Mouse (Mus musculus) neural tube, embryonic 11.5 days (tissue): Measurements from ENCODE around the gene Lpin1. TPM values are rescaled to one million over a fixed set of nuclear protein-coding genes. Genes with fewer than 3 reads are reported as not detected.

Source experiments
- ATAC-seq: fragments of 200-750 bp; cut with Nextera tagmentation; 2 replicates; pipeline ENCODE4 v1.8.0; 2017; ENCODE audit warnings: moderate number of reproducible peaks, mild to moderate bottlenecking, moderate TSS enrichment, moderate library complexity; ENCODE audit not compliant: insufficient read depth, low FRiP score, low TSS enrichment
- DNase-seq: peaks from one replicate; pipeline ENCODE4 v3.0.0-alpha.2; 2015; ENCODE audit warnings: low spot score
- H3K27ac ChIP-seq: fragments of 300-500 bp; sonication (generic); 2 replicates; pipeline ENCODE4 v1.5.1; 2014; ENCODE audit warnings: low read depth, mild to moderate bottlenecking, low read length
- H3K27me3 ChIP-seq: fragments of 300-500 bp; sonication (generic); 2 replicates; pipeline ENCODE4 v1.6.1; 2014; ENCODE audit warnings: mild to moderate bottlenecking, low read length, mixed read lengths; ENCODE audit not compliant: control insufficient read depth, insufficient read depth
- H3K36me3 ChIP-seq: fragments of 300-500 bp; sonication (generic); 2 replicates; pipeline ENCODE4 v1.6.1; 2014; ENCODE audit warnings: mild to moderate bottlenecking, low read length, moderate library complexity, mixed read lengths; ENCODE audit not compliant: control insufficient read depth, insufficient read depth
- H3K4me1 ChIP-seq: fragments of 300-500 bp; sonication (generic); 2 replicates; pipeline ENCODE4 v1.6.1; 2014; ENCODE audit warnings: low read length, mixed read lengths; ENCODE audit not compliant: control insufficient read depth, insufficient read depth
- H3K4me2 ChIP-seq: fragments of 300-500 bp; sonication (generic); 2 replicates; pipeline ENCODE4 v1.6.1; 2014; ENCODE audit warnings: low read depth, mild to moderate bottlenecking, moderate library complexity
- H3K4me3 ChIP-seq: fragments of 300-500 bp; sonication (generic); 2 replicates; pipeline ENCODE4 v1.5.1; 2014; ENCODE audit warnings: low read depth, low read length
- H3K9ac ChIP-seq: fragments of 300-500 bp; sonication (generic); 2 replicates; pipeline ENCODE4 v1.6.1; 2014; ENCODE audit warnings: mild to moderate bottlenecking, low read length
- H3K9me3 ChIP-seq: fragments of 300-500 bp; sonication (generic); 2 replicates; pipeline ENCODE4 v1.6.1; 2016; ENCODE audit warnings: low read length; ENCODE audit not compliant: control insufficient read depth
- WGBS: fragments of 180-500 bp; shearing (Covaris S2); extraction: QIAGEN DNeasy Blood & Tissue Kit; methylation state at CpG from one replicate; pipeline ENCODE4 v1.1.7; 2014; 5-methylcytosine and 5-hydroxymethylcytosine counted together
- polyA plus RNA-seq: library from polyadenylated mRNA; unstranded; fragments of >200 nt; fragmentation: Nextera tagmentation; extraction: Ambion mirVana; gene quantifications from 2 replicates; pipeline ENCODE4 v1.2.1, GENCODE M21; 2014

Gene Lpin1
- polyA plus RNA-seq, 1 experiment from 2014 or later = 12.0 TPM

- WGBS = 33% methylated on average over 7 of the region's 7 CpGs
- no peak for DNase-seq
- peak overlapping the region; percentile 75 for H3K4me3 ChIP-seq
- H3K4me1 ChIP-seq = peaks cover 14% of the 10 kb centered on the region; the same call in 1 of the 2 replicates
- no peaks in the 10 kb centered on the region for H3K9me3 ChIP-seq
- H3K36me3 ChIP-seq = no peaks in the 10 kb centered on the region
- H3K9ac ChIP-seq = peak overlapping the region; percentile 79
- peak overlapping the region; percentile 82 for H3K4me2 ChIP-seq
- no peak overlapping the region for H3K27ac ChIP-seq
- H3K27me3 ChIP-seq = no peaks in the 10 kb centered on the region
- ATAC-seq = no peak
Observed at GRCm38 (mm10) chr12:16588396-16589042, 22.2 kb downstream of the Lpin1 start.

- Histone ChIP-seq H3K9me3 (no peaks in the 10 kb centered on the region), H3K36me3 (no peaks in the 10 kb centered on the region), H3K27me3 (no peaks in the 10 kb centered on the region), H3K27ac (no peak overlapping the region), H3K9ac (no peak overlapping the region), H3K4me3 (no peak overlapping the region), H3K4me1 (peaks cover 14% of the 10 kb centered on the region; the same call in 1 of the 2 replicates), H3K4me2 (peak overlapping the region; percentile 82)
- ATAC-seq (no peak), DNase-seq (no peak)
- WGBS = 84% methylated on average over 5 of the region's 5 CpGs
Observed at GRCm38 (mm10) chr12:16587767-16588166, 23.0 kb downstream of the Lpin1 start.

- DNase-seq = no peak
- H3K4me1 ChIP-seq = peaks cover 12% of the 10 kb centered on the region; the same call in 1 of the 2 replicates
- no peaks in the 10 kb centered on the region for H3K9me3 ChIP-seq
- H3K27me3 ChIP-seq = no peaks in the 10 kb centered on the region
- 64% methylated on average over 2 of the region's 2 CpGs for WGBS
- no peak overlapping the region for H3K27ac ChIP-seq
- ATAC-seq = no peak
- H3K9ac ChIP-seq = no peak overlapping the region
- H3K4me3 ChIP-seq = no peak overlapping the region
- H3K4me2 ChIP-seq = no peak overlapping the region
- H3K36me3 ChIP-seq = no peaks in the 10 kb centered on the region
Observed at GRCm38 (mm10) chr12:16587111-16587510, 23.7 kb downstream of the Lpin1 start.

- WGBS = 74% methylated on average over 3 of the region's 3 CpGs
- 0 out of 2 replicates have a peak, but pooled peaks cover 2% of the 10 kb centered on the region for H3K4me1 ChIP-seq
- ATAC-seq (no peak), DNase-seq (no peak)
- H3K9me3 ChIP-seq = no peaks in the 10 kb centered on the region
- H3K36me3 ChIP-seq = no peaks in the 10 kb centered on the region
- no peak overlapping the region for H3K4me2 ChIP-seq
- H3K27ac ChIP-seq = no peak overlapping the region
- H3K4me3 ChIP-seq = no peak overlapping the region
- no peaks in the 10 kb centered on the region for H3K27me3 ChIP-seq
- H3K9ac ChIP-seq = no peak overlapping the region
Observed at GRCm38 (mm10) chr12:16584964-16585363, 25.8 kb downstream of the Lpin1 start.

GRCm38 (mm10) chr12:16584035-16584682 lies 26.6 kb downstream of the Lpin1 start:
- WGBS = 64% methylated on average over 14 of the region's 14 CpGs
- 0 out of 2 replicates have a peak, but pooled peaks cover 2% of the 10 kb centered on the region for H3K4me1 ChIP-seq
- H3K9ac ChIP-seq = no peak overlapping the region
- no peak overlapping the region for H3K27ac ChIP-seq
- no peak overlapping the region for H3K4me2 ChIP-seq
- H3K36me3 ChIP-seq = peaks cover 2% of the 10 kb centered on the region; the same call in 1 of the 2 replicates
- no peak for DNase-seq
- no peaks in the 10 kb centered on the region for H3K27me3 ChIP-seq
- ATAC-seq = no peak
- no peak overlapping the region for H3K4me3 ChIP-seq
- H3K9me3 ChIP-seq = no peaks in the 10 kb centered on the region

- H3K27me3 ChIP-seq = no peaks in the 10 kb centered on the region
- H3K4me3 ChIP-seq = no peak overlapping the region
- H3K9ac ChIP-seq = no peak overlapping the region
- H3K4me1 ChIP-seq = no peaks in the 10 kb centered on the region
- H3K9me3 ChIP-seq = no peaks in the 10 kb centered on the region
- H3K4me2 ChIP-seq = no peak overlapping the region
- H3K27ac ChIP-seq = no peak overlapping the region
- ATAC-seq = no peak
- DNase-seq = no peak
- peaks cover 2% of the 10 kb centered on the region; the same call in 1 of the 2 replicates for H3K36me3 ChIP-seq
- WGBS = 88% methylated on average over 3 of the region's 3 CpGs
Observed at GRCm38 (mm10) chr12:16583313-16583712, 27.5 kb downstream of the Lpin1 start.

GRCm38 (mm10) chr12:16580306-16580705 lies 30.5 kb downstream of the Lpin1 start:
- Histone ChIP-seq H3K9me3 (no peaks in the 10 kb centered on the region), H3K4me1 (no peaks in the 10 kb centered on the region), H3K27ac (no peak overlapping the region), H3K4me3 (no peak overlapping the region), H3K36me3 (peaks cover 4% of the 10 kb centered on the region), H3K27me3 (no peaks in the 10 kb centered on the region), H3K4me2 (no peak overlapping the region), H3K9ac (no peak overlapping the region)
- ATAC-seq = no peak
- DNase-seq = no peak
- WGBS = 78% methylated on average over 9 of the region's 9 CpGs

GRCm38 (mm10) chr12:16577665-16578233 lies 33.0 kb downstream of the Lpin1 start:
- DNase-seq (no peak), ATAC-seq (no peak)
- peaks cover 5% of the 10 kb centered on the region for H3K36me3 ChIP-seq

More at GRCm38 (mm10) chr12:16577665-16578233, 33.0 kb downstream of the Lpin1 start:
- WGBS = 69% methylated on average over 9 of the region's 9 CpGs
- Histone ChIP-seq H3K9me3 (no peaks in the 10 kb centered on the region), H3K4me2 (no peak overlapping the region), H3K4me3 (no peak overlapping the region), H3K27ac (no peak overlapping the region), H3K9ac (no peak overlapping the region), H3K27me3 (no peaks in the 10 kb centered on the region), H3K4me1 (no peaks in the 10 kb centered on the region)
